Comparison of ENCODE assay signal across 8 mouse cellular contexts in the genomic region with DNA sequence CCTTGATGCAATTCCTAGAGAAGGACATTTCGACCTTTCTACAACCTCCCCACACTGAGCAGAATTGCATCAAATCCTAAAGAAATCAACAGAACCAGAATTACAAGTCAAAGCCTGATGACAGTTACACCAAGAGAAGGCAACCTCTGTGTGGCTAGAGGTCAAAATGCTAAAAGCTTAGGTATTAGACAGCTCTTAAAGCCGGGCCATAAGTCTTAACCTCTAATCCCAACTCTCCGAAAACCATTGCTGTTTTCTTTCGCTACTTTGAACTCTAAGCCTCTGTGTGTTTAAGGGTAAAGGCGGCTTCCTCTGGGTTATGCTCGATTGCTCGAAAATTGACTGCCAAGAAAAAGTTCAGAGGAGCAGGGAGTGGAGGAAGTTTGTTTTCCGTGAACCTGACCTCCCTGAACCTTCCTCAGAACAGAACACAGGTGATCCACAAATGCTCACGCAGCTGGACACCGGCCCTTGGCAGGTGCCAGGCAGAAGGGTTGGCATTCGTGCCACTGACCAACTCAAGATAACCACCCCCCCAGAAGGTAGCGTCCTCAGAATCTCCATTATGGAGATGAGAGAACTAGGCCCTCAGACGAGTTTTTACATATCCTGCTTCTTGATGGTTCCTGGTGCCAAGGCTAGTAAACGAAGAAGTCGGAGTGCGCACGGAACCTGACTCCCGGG. TPM values are rescaled to one million over a fixed set of nuclear protein-coding genes. Genes with fewer than 3 reads are reported as not detected.
DNase-seq lines count a peak whose midpoint lies in the region; ATAC-seq lines count a peak whose summit lies in the region.

No protein-coding gene starts in this region.

- no peaks in the 10 kb centered on the region for H3K9me3 ChIP-seq in lung, embryonic 16.5 days (ENCODE audit: control insufficient read depth, low read length)
- no peaks in the 10 kb centered on the region for H3K9me3 ChIP-seq in embryonic facial prominence, embryonic 11.5 days (replicated peaks; ENCODE audit: control insufficient read depth, low read length)
- no peaks in the 10 kb centered on the region for H3K9me3 ChIP-seq in hindbrain, embryonic 14.5 days (ENCODE audit: control insufficient read depth, low read length)
- H3K9me3 ChIP-seq in liver, embryonic 16.5 days (replicated peaks; ENCODE audit: control insufficient read depth, low read length): no peaks in the 10 kb centered on the region

- WGBS in lung, embryonic 16.5 days: 29% methylated on average over 18 of the region's 18 CpGs
- 24% methylated on average over 18 of the region's 18 CpGs for WGBS in embryonic facial prominence, embryonic 11.5 days
- WGBS in hindbrain, embryonic 14.5 days: 23% methylated on average over 18 of the region's 18 CpGs
- 24% methylated on average over 18 of the region's 18 CpGs for WGBS in liver, embryonic 16.5 days (ENCODE audit: insufficient replicate concordance)

- no peak for DNase-seq in lung, postnatal 10 days
- DNase-seq in embryonic facial prominence, embryonic 11.5 days (ENCODE audit: low spot score): no peak
- no peak for DNase-seq in hindbrain, embryonic 14.5 days (ENCODE audit: low spot score)
- DNase-seq in frontal cortex, postnatal 36 days (ENCODE audit: low spot score in 2 of 2): no peak
- DNase-seq in cerebellum, adult 8-10 months: no peak
- no peak for DNase-seq in ovary, postnatal 36 days (ENCODE audit: low spot score)

- H3K27ac ChIP-seq in lung, embryonic 16.5 days (ENCODE audit: low read length): peak overlapping the region; percentile 97
- no peak overlapping the region for H3K27ac ChIP-seq in embryonic facial prominence, embryonic 11.5 days (replicated peaks; ENCODE audit: low read depth, low read length)
- peak overlapping the region; percentile 86 for H3K27ac ChIP-seq in hindbrain, embryonic 14.5 days
- H3K27ac ChIP-seq in liver, embryonic 16.5 days (ENCODE audit: low read length): peak overlapping the region; percentile 86

- H3K4me3 ChIP-seq in lung, embryonic 16.5 days (ENCODE audit: low read length): peak overlapping the region; percentile 68
- peak overlapping the region; percentile 59 for H3K4me3 ChIP-seq in embryonic facial prominence, embryonic 11.5 days (ENCODE audit: low read depth, low read length)
- H3K4me3 ChIP-seq in hindbrain, embryonic 14.5 days (replicated peaks; ENCODE audit: low read length): peak overlapping the region; percentile 64
- H3K4me3 ChIP-seq in liver, embryonic 16.5 days (ENCODE audit: low read depth, low read length): peak overlapping the region; percentile 75

- H3K4me2 ChIP-seq in lung, embryonic 16.5 days (ENCODE audit: low read depth, low read length): peak overlapping the region; percentile 61
- H3K4me2 ChIP-seq in embryonic facial prominence, embryonic 11.5 days (ENCODE audit: low read depth, low read length): peak overlapping the region; percentile 62
- peak overlapping the region; percentile 77 for H3K4me2 ChIP-seq in hindbrain, embryonic 14.5 days (replicated peaks)
- peak overlapping the region; percentile 66 for H3K4me2 ChIP-seq in liver, embryonic 16.5 days (ENCODE audit: low read depth, low read length)

- peak overlapping the region; percentile 67 for H3K9ac ChIP-seq in lung, embryonic 16.5 days (ENCODE audit: low read length)
- H3K9ac ChIP-seq in embryonic facial prominence, embryonic 11.5 days (replicated peaks; ENCODE audit: low read length): peak overlapping the region; percentile 71; the same call in 1 of the 2 replicates
- H3K9ac ChIP-seq in hindbrain, embryonic 14.5 days: peak overlapping the region; percentile 74
- H3K9ac ChIP-seq in liver, embryonic 16.5 days (ENCODE audit: low read depth, low read length): peak overlapping the region; percentile 72

- peaks cover 3% of the 10 kb centered on the region; the same call in 1 of the 2 replicates for H3K4me1 ChIP-seq in lung, embryonic 16.5 days (replicated peaks; ENCODE audit: control insufficient read depth, insufficient read depth, low read length)
- H3K4me1 ChIP-seq in embryonic facial prominence, embryonic 11.5 days (ENCODE audit: control insufficient read depth, insufficient read depth, low read length): no peaks in the 10 kb centered on the region
- peaks cover 10% of the 10 kb centered on the region; the same call in 1 of the 2 replicates for H3K4me1 ChIP-seq in hindbrain, embryonic 14.5 days (replicated peaks; ENCODE audit: control insufficient read depth, insufficient read depth, low read length)
- peaks cover 5% of the 10 kb centered on the region for H3K4me1 ChIP-seq in liver, embryonic 16.5 days (ENCODE audit: control insufficient read depth, low read depth, low read length)

- H3K27me3 ChIP-seq in lung, embryonic 16.5 days (ENCODE audit: control insufficient read depth, insufficient read depth, low read depth, low read length): no peaks in the 10 kb centered on the region
- no peaks in the 10 kb centered on the region for H3K27me3 ChIP-seq in embryonic facial prominence, embryonic 11.5 days (ENCODE audit: control insufficient read depth, insufficient read depth, low read length)
- H3K27me3 ChIP-seq in hindbrain, embryonic 14.5 days (ENCODE audit: control insufficient read depth, insufficient read depth, low read length): no peaks in the 10 kb centered on the region; the same call in 1 of the 2 replicates
- no peaks in the 10 kb centered on the region for H3K27me3 ChIP-seq in liver, embryonic 16.5 days (ENCODE audit: control insufficient read depth, insufficient read depth, low read depth, low read length)

- H3K36me3 ChIP-seq in lung, embryonic 16.5 days (ENCODE audit: control insufficient read depth, insufficient read depth, low read length): no peaks in the 10 kb centered on the region
- no peaks in the 10 kb centered on the region for H3K36me3 ChIP-seq in embryonic facial prominence, embryonic 11.5 days (replicated peaks; ENCODE audit: control insufficient read depth, insufficient read depth, low read depth, low read length)
- no peaks in the 10 kb centered on the region for H3K36me3 ChIP-seq in hindbrain, embryonic 14.5 days (replicated peaks; ENCODE audit: control insufficient read depth, insufficient read depth)
- H3K36me3 ChIP-seq in liver, embryonic 16.5 days (ENCODE audit: control insufficient read depth, insufficient read depth): no peaks in the 10 kb centered on the region

- no peak for ATAC-seq in lung, embryonic 16.5 days (ENCODE audit: low read depth)
- ATAC-seq in embryonic facial prominence, embryonic 11.5 days (replicated peaks; ENCODE audit: insufficient number of reproducible peaks, low FRiP score, low TSS enrichment, low read depth): no peak
- ATAC-seq in hindbrain, embryonic 14.5 days (ENCODE audit: low FRiP score): 0 out of 2 replicates have a peak, but pooled peaks have one; percentile 3
- ATAC-seq in liver, embryonic 16.5 days (ENCODE audit: low read depth): no peak

RNA-seq across cellular contexts. Expression of a gene that starts 0.9 kb away (rescaled TPM):
- 130 and 131 TPM in 2 replicates for polyA plus RNA-seq in lung, embryonic 16.5 days (2015; fragmentation: Nextera tagmentation; extraction: Ambion mirVana)
- polyA plus RNA-seq in embryonic facial prominence, embryonic 11.5 days (2014; fragmentation: Nextera tagmentation; extraction: Ambion mirVana): 102 and 106 TPM in 2 replicates
- polyA plus RNA-seq in hindbrain, embryonic 14.5 days (2014; fragmentation: Nextera tagmentation; extraction: Ambion mirVana): 147 and 179 TPM in 2 replicates
- 42.8 and 45.2 TPM in 2 replicates for polyA plus RNA-seq in liver, embryonic 16.5 days (2015; fragmentation: Nextera tagmentation; extraction: Ambion mirVana)
